Mouse (Mus musculus) adrenal gland (tissue): ENCODE measurements at regions not wholly inside any gene's neighbourhood (a gene's known extent, or its start where the extent isn't known, plus 50 kb on each side); places are given as distances from the start of the nearest gene placed in this dataset.

ENCODE experiments used
- intact Hi-C: fragments of 180-260 bp; cut with DNase I; formaldehyde crosslinking; loops from one replicate; pipeline ENCODE4 v1.15.1; 2025

DNA sequence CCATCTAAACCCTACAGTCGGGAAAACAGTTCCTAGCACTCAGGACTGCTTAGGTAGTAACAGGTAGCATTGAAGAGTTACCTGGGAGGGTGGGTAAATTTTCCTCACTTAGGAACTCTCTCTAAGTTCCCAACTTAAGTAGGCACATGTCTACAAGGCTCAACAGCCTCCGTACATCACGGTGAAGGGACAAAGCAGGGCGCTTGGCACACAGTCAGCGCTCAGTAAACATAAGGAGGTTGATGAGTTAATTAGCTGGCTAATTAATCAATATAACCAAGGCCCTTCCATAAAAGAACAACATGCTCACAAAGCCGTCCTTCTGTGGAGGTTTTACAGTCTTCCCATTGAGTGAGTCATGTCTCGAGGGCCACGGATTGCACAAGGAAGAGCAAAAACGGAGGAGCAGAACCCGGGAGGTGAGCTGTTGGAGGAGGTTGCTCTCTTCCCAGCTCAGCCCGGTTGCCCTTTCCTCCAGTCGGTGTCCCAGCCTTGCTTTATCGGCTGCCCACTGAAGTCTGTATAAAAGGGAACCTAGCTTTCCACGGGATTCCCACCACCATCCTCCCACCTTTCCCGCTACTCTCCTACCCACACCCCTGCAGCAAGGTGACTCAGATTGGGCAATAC lies 180.2 kb downstream of the Ly86 start:
- intact Hi-C loops = loop anchor here (5.0 kb wide), 2 partner anchors 43 to 67 kb away; no protein-coding TSS in a partner anchor

DNA sequence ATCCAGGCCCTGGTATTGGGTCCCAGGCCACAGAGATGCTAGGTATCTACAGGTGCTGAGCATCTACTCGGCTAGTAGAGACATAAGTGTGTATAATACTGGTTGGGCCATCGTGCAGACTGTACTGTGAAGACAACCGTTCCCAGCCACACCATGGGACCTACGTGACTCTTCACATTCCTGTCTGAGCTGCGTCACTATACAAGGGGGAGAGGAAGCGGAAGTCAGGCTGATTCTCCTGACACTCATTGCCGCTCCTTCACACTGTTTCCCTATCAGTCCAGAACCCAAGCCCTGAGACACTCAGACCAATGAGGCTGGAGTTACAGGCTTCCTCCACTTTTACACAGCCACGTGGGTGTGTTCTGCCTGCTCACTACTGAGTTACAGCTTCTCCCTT lies 181.1 kb downstream of the Ly86 start:
- intact Hi-C loops = loop anchor here (5.0 kb wide), 2 partner anchors 44 to 66 kb away; no protein-coding TSS in a partner anchor

DNA sequence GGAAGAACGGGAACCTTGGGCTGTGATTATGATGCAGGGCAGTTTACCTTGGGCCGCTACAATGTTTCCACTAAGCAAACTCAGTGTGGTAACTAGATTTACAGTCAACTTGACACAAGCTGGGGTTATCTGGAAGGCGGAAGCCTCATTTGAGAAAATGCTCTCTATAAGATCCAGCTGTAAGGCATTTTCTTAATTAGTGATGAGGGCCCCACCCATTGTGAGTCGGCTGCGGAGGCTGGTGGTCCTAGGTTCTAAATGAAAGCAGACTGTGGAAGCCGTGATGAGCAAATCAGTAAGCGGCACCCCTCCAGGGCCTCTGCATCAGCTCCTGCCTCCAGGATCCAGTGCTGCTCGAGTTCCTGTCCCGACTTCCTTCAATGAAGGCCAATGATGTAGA lies 183.4 kb downstream of the Ly86 start:
- intact Hi-C loops = loop anchor here (5.0 kb wide), 2 partner anchors 46 to 64 kb away; no protein-coding TSS in a partner anchor

DNA sequence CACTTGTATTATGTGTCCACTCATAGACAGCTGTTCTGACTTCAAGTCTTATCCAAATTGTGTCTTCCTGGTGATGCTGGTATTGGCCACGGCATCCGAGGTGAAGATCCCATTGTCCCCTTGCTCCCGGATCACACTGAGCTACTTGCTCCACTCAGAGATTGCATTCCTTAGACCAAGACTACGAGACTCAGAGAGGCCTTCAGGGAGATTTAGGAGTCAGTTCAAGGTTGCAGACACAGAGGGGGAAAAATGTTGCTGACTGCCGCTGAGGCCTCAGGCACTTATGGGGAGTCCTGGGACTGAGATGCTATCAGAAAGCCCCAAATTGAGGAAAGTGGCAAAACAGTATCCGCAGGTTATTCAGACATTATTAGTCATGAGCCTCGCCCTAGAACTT lies 183.9 kb downstream of the Ly86 start:
- intact Hi-C loops = loop anchor here (5.0 kb wide), 2 partner anchors 47 to 63 kb away; no protein-coding TSS in a partner anchor

DNA sequence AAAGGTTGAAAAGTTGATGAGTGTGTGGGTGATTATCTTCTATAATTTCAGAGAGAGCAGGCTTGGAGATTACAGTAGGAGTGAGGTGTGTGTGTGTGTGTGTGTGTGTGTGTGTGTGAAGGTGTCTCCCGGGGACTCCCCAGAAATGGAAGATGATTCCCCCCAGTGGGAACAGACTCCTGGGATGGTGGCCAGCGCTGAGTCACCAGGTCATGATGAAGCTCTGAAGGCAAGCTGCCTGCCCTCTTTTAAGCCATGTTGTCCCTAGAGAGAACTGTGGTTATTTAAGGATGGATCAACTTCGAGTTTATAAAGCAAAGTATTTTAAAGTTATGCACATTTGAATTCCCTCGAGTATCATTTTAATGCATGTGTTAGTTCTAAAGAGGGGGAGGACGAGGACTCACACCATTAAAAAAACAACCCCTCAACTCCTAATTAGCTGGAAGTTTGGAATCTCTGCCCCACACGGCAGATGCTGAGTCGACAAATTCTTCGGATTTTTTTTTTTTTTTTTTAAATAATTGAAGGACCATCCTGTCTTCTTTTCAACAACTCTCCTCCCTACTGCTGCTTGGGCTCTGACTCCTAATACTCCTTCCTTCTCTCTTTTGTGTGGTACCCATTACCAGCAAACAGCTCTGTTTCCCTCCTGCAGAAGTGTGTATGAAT lies 186.6 kb downstream of the Ly86 start:
- intact Hi-C loops = no loop called here

DNA sequence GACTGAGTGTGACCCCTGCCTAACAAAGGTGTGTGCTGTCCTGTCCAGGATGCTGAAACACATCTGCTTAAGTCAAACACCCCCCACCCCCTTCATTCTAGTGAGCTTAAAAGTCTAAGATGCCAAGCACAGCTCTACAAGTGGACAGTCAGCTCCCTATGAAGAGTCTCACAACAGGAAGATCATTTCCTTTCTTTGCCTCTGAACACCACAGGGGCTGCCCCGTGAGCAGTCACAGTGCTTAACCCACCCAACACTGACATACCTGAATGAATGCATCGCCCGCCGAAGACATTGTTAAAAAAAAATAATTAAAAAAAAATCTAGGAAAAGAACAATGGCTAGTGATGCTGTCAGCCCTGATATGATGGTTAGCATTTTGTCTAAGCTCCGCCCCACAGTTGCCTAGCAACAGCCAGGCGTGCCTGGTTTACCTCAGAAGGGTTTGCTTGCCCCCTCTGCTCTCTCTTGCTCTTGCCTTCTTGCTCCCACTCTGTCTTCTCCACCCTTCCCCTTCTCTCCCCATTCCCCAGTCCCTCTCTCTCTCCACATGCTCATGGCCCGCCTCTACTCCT lies 187.7 kb downstream of the Ly86 start:
- intact Hi-C loops = no loop called here

DNA sequence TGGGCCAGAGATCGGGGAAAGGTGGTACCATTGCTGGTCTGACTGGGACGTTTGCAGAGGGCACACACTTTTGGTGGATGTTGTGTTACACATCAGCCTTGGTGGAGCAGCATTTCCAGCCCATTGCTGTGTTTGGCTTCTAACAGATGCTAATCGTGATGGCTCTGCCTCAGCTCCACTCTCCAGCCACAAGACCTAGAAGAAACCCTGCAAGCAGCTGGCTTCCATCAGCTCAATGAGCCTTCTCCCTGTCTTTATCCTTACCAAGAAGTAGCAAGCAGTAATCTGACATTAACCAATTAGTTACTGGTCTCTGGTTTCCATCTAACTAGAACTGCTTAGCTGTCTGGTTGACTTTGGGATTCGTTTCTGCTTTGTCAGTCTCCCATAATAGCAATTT lies 188.8 kb downstream of the Ly86 start:
- intact Hi-C loops = no loop called here

DNA sequence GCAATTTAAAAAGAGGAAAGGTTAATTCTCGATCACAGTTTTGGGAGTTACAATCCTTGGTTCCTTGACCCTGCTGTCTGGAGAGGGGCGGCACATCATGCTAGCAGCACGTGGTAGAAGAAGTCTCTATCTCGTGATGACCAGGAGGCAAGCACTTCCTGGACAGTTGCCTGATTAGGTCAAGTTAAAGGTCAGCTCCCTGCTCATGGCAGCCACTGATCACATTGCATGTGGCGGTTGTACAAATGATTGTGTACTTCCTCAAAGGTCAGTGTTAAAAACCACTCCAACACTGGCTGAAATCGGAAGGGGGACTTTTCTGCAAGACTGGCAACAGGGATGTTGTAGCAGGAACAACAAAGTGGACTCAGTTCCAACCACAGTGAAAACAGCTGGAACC lies 192.3 kb downstream of the Ly86 start:
- intact Hi-C loops = no loop called here

DNA sequence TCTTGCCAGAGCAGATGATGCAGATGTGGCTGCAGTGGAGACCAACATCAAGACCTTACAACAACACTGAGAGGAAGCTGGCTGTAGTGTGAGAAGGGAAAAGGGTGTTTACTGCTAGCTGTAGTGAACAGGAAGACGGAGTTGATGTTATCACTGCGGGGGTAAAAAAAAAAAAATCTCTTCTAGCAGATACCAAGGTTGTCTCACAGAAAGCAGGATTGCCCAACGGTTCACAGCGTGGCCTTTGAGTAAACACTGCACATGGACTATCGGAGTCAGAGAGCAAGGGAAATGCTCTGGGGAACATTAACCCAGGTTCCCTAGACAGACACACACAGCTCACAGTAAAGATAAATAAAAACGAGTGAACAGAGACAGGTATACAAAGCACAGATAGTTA lies 192.8 kb downstream of the Ly86 start:
- intact Hi-C loops = no loop called here

DNA sequence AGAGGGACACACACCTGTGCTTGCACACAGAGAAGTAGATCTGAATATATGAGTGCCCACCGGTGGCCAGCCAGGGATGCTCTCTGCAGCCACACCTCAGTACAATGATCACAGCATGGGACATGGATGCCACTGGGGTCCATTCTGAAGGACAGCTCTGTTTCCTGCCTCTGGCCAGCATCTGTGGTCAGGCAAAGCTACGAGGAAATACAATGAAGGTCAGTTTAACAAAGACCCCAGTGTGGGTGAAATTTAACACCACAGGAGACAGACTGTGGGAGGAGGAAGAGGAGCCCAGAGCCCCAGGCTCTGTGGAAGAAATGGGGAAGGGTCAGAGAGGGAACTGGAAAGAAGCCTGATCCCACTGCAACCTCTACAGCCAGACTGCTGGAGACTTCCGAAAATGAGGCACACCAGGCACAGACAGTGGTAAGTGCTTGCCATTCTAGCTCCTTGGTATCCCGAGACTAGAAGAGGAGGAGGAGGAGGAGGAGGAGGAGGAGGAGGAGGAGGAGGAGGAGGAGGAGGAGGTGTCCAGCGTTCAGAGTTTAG lies 196.0 kb downstream of the Ly86 start:
- intact Hi-C loops = loop anchor here (10.0 kb wide), 2 partner anchors 284 to 404 kb away; no protein-coding TSS in a partner anchor

DNA sequence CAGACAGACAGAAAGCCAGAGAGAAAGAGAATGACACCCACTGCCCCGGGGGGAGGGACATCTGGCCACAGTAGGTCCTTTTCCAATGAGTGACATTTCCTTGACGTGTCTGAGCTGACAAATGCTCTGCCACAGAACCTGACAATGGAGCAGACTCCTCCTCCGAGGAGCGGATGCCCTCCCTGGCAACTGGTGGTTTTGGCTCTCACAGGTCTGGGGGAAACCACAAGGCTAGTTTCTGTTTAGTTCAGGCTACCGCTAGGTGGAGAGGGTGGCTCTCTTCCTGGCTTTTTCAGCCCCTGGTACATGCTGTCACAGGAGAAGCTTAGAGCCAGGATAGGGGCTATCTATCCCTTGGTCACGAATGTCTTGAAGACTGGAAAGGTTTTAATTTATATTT lies 196.7 kb downstream of the Ly86 start:
- intact Hi-C loops = loop anchor here (10.0 kb wide), 2 partner anchors 283 to 403 kb away; no protein-coding TSS in a partner anchor

DNA sequence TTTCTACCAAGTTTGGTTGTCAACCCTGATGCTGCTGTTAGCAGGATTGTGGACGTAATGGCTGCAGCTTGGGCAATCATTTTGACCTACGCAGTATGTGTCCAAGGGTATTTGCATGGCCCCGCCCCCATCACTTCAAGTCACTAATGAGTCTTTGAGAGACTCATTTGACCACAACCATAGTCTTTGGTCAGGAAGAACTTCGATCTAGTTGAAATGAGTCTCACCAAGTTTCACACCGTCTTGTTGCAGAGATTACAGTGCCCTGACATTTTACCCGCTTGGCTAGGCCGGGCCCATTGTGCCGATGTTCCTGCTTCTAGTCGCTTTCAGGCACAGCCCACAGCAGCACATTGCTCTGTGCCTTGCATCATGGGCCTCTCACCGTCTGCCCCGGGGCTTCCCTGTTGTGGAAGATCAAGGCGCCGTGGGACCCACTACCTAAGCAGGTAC lies 197.8 kb downstream of the Ly86 start:
- intact Hi-C loops = loop anchor here (10.0 kb wide), 2 partner anchors 282 to 402 kb away; no protein-coding TSS in a partner anchor

DNA sequence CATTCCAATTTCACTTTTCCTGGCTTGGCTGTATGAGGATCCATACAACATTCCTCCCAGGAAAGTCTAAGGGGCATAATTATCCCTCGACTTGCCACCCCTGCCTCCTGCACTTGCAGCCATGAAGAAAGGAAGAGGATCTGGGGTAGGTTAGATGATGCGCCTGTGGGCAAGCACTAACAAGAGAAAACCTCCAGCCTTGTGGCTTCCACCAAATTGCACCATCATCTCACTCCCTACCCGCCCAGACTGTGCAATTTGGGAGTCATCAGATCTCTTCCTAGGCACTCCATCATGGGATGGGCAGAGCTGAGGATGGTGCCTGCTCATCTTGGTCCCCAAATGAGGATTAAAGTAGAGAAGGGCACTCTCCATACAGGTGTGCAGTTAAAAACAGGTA lies 198.8 kb downstream of the Ly86 start:
- intact Hi-C loops = loop anchor here (10.0 kb wide), 2 partner anchors 281 to 401 kb away; no protein-coding TSS in a partner anchor

DNA sequence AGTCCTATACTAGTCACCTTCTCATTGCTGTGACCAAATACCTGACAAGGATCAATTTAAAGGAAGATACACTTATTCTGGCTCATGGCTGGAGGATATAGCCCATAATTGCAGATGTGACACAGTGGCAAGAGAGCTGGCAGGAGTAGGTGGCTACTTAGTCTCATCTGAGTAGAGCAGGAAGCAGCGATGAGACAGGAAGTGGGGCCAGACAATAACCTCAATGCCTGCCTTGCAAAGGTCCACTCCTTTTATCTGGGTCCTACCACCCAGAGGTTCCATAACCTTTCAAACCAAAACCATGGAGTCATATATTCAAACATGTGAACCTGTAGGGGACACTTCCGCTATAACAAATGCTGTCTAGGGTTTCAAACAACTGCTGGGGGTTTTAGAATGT lies 199.7 kb downstream of the Ly86 start:
- intact Hi-C loops = loop anchor here (10.0 kb wide), 2 partner anchors 280 to 400 kb away; no protein-coding TSS in a partner anchor

DNA sequence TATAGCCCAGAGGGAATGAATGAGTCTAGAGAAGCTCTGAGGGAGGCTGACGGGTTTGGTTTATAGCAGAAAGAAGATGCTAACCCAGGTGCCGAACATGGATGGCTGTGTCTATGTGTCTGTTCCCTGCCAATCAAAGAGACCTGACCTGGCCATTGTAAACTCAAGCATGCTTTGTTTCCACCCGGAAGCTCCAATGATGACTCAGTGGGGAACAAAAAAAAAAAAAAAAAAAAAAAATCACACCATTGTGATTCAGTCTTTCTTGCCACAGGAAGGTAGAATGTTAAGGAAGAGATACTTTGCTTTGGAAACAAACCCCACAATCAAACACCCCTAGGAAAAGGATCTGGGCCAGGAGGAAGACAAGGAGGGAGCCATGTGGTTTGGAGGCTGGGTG lies 201.5 kb downstream of the Ly86 start:
- intact Hi-C loops = loop anchor here (10.0 kb wide), 2 partner anchors 278 to 398 kb away; no protein-coding TSS in a partner anchor

DNA sequence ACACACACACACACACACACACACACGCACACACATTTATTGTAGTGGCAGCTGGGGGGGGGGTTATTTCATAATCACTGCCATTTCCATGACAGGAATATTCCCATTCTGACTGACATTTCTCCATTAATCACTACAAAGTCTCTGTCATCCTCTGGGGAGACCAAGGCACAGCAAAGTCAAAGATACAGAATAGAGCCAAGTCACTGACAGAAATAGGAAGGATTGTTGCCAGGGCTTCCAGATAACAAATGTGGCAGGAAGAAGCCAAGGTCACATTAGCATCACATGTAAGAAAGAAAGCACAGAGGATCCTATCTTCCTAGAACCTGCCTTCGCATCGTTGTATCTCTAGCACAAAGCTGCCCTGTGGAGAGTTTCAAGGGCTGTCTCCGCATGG lies 205.6 kb downstream of the Ly86 start:
- intact Hi-C loops = no loop called here

DNA sequence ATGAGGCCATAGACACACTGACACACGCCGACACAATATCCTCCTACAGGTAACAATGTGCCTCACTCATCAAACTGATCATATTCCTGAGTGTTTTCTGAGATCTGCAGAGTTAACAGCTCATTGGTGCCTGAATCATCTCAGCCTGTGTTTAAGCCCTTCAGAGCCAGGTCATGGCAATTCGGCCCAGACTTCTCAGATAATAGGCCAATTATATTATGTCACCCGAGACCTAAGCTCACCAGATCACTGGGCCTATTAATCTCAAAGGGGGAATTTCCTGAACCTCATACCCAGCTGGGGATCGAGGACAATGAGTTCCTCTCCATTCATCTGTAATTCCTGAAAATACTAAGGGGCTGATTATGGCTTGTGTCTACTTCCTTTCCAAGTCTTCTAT lies 208.4 kb downstream of the Ly86 start:
- intact Hi-C loops = no loop called here

DNA sequence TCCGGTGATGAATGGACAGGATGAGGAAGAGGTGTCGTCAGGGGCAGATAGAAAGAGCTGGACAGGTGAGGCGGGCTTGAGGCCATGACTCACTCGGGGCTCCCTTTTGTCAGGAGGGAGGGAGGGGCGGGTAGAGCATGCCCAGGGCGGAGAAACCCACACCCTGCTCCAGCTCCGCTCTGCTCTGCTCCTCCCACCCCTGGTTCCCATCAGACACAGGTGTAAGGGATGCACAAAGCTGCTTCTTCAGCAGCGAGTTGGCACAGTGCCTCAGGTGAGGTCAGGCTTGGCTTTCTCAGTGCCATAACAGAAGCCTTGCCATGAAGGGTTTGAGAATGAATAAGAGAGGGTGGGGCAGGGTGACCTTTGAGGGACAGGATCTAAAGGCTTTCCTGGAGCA lies 212.2 kb downstream of the Ly86 start:
- intact Hi-C loops = no loop called here

DNA sequence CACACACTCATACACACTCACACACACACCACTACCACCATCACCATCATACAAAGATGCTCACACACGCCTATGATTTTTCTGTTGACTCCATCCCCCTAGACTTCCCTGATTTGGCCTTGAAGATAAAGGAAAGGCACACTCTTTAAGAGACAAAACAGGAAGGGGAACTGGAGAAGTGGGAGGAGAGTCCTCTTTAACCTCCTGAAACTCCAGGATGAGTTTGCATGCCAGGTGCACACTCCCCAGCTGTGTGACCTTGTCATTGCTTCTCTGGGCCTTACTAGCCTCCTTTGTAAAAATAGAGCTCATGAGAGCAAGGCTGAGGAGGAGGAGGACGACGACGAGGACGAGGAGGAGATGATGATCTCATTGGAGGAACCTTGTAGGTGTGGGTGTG lies 212.8 kb downstream of the Ly86 start:
- intact Hi-C loops = no loop called here

DNA sequence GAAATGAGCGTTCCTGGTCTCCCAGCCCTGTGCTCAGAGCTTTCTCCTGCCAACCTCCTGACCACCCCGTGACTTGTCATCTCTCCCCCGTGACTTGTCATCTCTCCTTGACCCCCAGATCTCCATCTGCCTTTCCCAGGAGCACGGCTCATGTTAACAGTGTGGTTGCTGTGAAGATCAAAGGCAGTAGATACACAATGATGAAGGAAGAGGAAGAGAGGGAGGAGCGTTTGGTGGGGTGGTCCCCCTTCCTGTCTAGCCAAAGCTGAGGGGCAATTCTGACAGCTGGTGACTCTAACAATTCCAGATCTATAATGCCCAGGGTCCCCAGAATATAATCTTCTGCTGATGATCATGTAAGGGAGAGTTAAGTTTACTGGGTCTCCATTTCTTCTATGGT lies 214.0 kb downstream of the Ly86 start:
- intact Hi-C loops = no loop called here

DNA sequence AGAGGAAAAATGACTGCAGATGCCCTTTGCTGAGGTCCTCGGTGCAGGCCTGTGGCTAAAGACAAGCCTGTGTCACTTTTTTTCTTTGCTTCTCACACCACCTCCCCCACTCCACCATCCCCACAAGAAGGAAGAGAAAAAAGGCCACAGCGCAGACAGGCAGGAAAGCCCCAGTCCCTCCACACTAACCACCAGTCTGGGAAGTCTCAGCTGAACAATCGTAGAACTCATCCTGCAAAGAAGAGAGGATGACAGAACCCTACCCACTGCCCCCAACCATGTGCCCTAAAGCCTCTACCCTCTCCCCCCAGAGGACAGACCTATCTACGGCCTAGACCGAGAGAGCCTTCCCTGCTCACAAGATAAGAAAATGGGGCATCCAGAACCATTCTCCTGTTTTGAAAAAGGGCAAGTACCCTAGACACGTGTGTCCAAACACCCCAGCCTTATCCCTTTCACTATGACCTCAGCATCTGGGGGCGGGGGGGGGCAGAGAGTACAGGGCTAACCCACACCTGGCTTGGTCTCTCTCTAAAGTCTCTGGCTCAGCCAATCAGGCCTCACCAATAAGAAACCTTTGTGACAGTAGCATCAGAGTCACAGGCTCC lies 214.8 kb downstream of the Ly86 start:
- intact Hi-C loops = no loop called here
